Mouse (Mus musculus): ENCODE data around the gene 9530053A07Rik. TPM values are rescaled to one million over a fixed set of nuclear protein-coding genes. Genes with fewer than 3 reads are reported as not detected.
"Not testable (repeated sequence)": the region's sequence is repeated elsewhere in the genome, so short reads cannot be mapped to it uniquely, and the experiment has no call there.

9530053A07Rik gene
- polyA plus RNA-seq (2012; rRNA removed), result 0.99 and 1.0 TPM in 2 replicates

DNA sequence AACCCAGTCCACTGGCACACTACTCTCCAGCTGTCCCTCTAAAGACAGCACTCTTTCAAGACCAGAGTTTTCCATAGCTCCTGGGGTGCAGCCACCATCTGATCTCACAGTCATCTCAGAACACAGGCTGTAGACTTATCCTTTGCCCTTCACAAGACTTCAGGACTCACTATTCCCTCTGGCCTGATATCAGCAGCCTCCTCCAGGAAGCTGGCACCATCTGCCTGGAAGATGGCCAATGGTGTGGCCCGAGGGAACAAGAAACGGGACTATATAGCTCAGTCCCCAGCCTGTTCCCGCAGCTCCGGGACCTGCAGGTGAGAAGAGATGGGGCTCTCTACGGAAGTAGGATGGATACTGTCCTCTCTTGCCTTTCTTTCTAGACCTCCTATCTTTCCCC lies at the start of gene 9530053A07Rik:
Gene 9530053A07Rik (plus strand): TSS at position 301 of the 400 bp plus-strand sequence.
- WGBS, result 89% methylated on average over 5 of the region's 5 CpGs
- Histone ChIP-seq H3K4me1 (replicated peaks; ENCODE audit: control insufficient read depth, insufficient read depth, low read length) (no peaks in the 10 kb centered on the region), H3K27me3 (ENCODE audit: control insufficient read depth, insufficient read depth, low read length) (no peaks in the 10 kb centered on the region), H3K36me3 (ENCODE audit: control insufficient read depth, insufficient read depth, low read length) (no peaks in the 10 kb centered on the region), H3K27ac (ENCODE audit: control insufficient read depth, insufficient read depth, low read length) (no peak within 1 kb of the TSS), H3K4me3 (ENCODE audit: control insufficient read depth, insufficient read depth, low read length) (no peak within 1 kb of the TSS)
- TF ChIP-seq CTCF (IDR thresholded peaks at IDR 0.05; ENCODE audit: borderline replicate concordance, control insufficient read depth, extremely low read depth, insufficient read depth, low read length, poor library complexity) (no peak), POLR2A (IDR thresholded peaks at IDR 0.05; ENCODE audit: control insufficient read depth, extremely low read depth, insufficient read depth, low read length, poor library complexity) (no peak)
- no peak for DNase-seq

DNA sequence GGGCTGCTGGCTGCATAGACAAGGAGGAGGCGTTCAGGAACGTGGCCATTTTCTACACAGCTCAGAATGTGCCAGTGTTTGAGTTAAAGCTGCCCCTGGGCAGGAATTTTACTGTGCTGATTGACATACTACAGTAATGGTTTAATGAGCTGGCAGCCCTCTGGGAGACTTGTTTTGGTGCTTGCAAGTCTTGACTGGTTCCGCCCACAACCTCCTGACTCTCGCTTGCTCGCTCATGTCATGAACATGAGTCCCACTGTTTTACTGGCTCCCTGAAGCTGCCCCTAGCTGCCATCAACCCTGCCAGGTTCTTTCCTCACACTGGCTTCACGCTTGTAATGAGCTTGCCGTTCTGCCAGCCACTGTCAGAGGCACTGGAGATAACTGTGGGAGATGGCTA lies 45.1 kb upstream of the 9530053A07Rik start:
- H3K27ac ChIP-seq (ENCODE audit: control insufficient read depth, insufficient read depth, low read length), result no peak overlapping the region
- no peak overlapping the region for H3K4me3 ChIP-seq (ENCODE audit: control insufficient read depth, insufficient read depth, low read length)
- H3K4me1 ChIP-seq (replicated peaks; ENCODE audit: control insufficient read depth, insufficient read depth, low read length), result no peaks in the 10 kb centered on the region
- WGBS, result 86% methylated on average over 7 of the region's 7 CpGs
- no peaks in the 10 kb centered on the region for H3K36me3 ChIP-seq (ENCODE audit: control insufficient read depth, insufficient read depth, low read length)
- no peaks in the 10 kb centered on the region for H3K27me3 ChIP-seq (ENCODE audit: control insufficient read depth, insufficient read depth, low read length)
- no peak for DNase-seq
- TF ChIP-seq POLR2A (IDR thresholded peaks at IDR 0.05; ENCODE audit: control insufficient read depth, extremely low read depth, insufficient read depth, low read length, poor library complexity) (no peak), CTCF (IDR thresholded peaks at IDR 0.05; ENCODE audit: borderline replicate concordance, control insufficient read depth, extremely low read depth, insufficient read depth, low read length, poor library complexity) (no peak)

DNA sequence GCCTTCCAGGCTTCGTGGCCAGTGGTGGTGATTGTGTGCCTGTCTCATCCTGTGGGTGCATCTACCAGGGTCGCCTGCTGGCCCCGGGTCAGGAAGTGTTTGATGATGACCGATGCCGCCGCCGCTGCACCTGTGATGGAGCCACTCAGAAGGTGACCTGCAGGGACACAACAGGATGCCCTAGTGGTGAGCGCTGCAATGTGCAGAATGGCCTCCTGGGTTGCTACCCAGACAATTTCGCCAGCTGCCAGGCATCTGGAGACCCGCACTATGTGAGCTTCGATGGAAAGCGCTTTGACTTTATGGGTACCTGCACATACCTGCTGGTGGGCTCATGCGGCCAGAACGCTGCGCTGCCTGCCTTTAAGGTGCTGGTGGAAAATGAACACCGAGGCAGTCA lies 43.0 kb upstream of the 9530053A07Rik start:
- 82% methylated on average over 16 of the region's 16 CpGs for WGBS

DNA sequence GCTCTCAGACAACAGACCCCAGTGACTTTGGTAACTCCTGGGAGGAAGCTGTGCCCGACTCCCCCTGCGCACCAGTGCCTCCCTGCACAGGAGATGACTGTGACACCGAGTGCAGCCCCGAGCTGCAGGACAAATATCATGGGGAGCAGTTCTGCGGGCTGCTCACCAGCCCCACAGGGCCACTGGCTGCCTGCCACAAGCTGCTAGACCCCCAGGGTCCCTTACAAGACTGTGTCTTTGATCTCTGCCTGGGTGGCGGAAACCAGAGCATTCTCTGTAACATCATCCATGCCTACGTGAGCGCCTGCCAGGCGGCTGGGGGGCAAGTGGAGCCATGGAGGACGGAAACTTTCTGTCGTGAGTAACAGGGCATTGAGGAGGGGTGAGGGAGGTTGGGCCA lies 35.7 kb upstream of the 9530053A07Rik start:
- no peak for DNase-seq
- 66% methylated on average over 11 of the region's 11 CpGs for WGBS

More for the DNA sequence above, 43.0 kb upstream of the 9530053A07Rik start:
- no peaks in the 10 kb centered on the region for H3K4me1 ChIP-seq (replicated peaks; ENCODE audit: control insufficient read depth, insufficient read depth, low read length)
- TF ChIP-seq POLR2A (IDR thresholded peaks at IDR 0.05; ENCODE audit: control insufficient read depth, extremely low read depth, insufficient read depth, low read length, poor library complexity) (no peak), CTCF (IDR thresholded peaks at IDR 0.05; ENCODE audit: borderline replicate concordance, control insufficient read depth, extremely low read depth, insufficient read depth, low read length, poor library complexity) (no peak)
- DNase-seq, result no peak
- no peak overlapping the region for H3K4me3 ChIP-seq (ENCODE audit: control insufficient read depth, insufficient read depth, low read length)
- no peak overlapping the region for H3K27ac ChIP-seq (ENCODE audit: control insufficient read depth, insufficient read depth, low read length)
- H3K36me3 ChIP-seq (ENCODE audit: control insufficient read depth, insufficient read depth, low read length), result no peaks in the 10 kb centered on the region
- H3K27me3 ChIP-seq (ENCODE audit: control insufficient read depth, insufficient read depth, low read length), result no peaks in the 10 kb centered on the region

DNA sequence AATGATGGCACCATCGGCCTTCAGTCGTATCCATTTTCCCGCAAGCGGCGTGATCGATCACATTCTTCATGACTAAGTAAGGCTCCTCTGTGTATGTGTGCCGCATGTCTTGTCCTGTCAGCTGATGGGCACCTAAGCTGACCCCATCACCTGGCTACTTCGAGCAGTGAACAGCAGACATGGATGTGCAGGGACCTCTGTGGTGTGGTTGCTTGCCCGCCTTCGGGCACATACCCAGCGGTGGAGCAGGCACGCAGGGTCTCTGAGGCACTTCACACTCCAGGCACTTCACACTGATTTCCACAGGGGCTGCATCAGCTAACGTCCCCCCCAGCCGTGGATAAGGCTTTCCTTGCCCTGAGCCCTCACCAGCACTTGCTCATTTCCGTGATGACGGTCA lies 30.2 kb upstream of the 9530053A07Rik start:
- DNase-seq, result no peak
- TF ChIP-seq CTCF (IDR thresholded peaks at IDR 0.05; ENCODE audit: borderline replicate concordance, control insufficient read depth, extremely low read depth, insufficient read depth, low read length, poor library complexity) (no peak), POLR2A (IDR thresholded peaks at IDR 0.05; ENCODE audit: control insufficient read depth, extremely low read depth, insufficient read depth, low read length, poor library complexity) (no peak)
- Histone ChIP-seq H3K36me3 (ENCODE audit: control insufficient read depth, insufficient read depth, low read length) (no peaks in the 10 kb centered on the region), H3K27ac (ENCODE audit: control insufficient read depth, insufficient read depth, low read length) (no peak overlapping the region), H3K4me3 (ENCODE audit: control insufficient read depth, insufficient read depth, low read length) (no peak overlapping the region), H3K4me1 (replicated peaks; ENCODE audit: control insufficient read depth, insufficient read depth, low read length) (no peaks in the 10 kb centered on the region), H3K27me3 (ENCODE audit: control insufficient read depth, insufficient read depth, low read length) (no peaks in the 10 kb centered on the region)
- 96% methylated on average over 16 of the region's 16 CpGs for WGBS

More for the DNA sequence above, 35.7 kb upstream of the 9530053A07Rik start:
- Histone ChIP-seq H3K4me1 (replicated peaks; ENCODE audit: control insufficient read depth, insufficient read depth, low read length) (no peaks in the 10 kb centered on the region), H3K27me3 (ENCODE audit: control insufficient read depth, insufficient read depth, low read length) (no peaks in the 10 kb centered on the region), H3K36me3 (ENCODE audit: control insufficient read depth, insufficient read depth, low read length) (no peaks in the 10 kb centered on the region), H3K4me3 (ENCODE audit: control insufficient read depth, insufficient read depth, low read length) (no peak overlapping the region), H3K27ac (ENCODE audit: control insufficient read depth, insufficient read depth, low read length) (no peak overlapping the region)
- TF ChIP-seq CTCF (IDR thresholded peaks at IDR 0.05; ENCODE audit: borderline replicate concordance, control insufficient read depth, extremely low read depth, insufficient read depth, low read length, poor library complexity) (no peak), POLR2A (IDR thresholded peaks at IDR 0.05; ENCODE audit: control insufficient read depth, extremely low read depth, insufficient read depth, low read length, poor library complexity) (no peak)

DNA sequence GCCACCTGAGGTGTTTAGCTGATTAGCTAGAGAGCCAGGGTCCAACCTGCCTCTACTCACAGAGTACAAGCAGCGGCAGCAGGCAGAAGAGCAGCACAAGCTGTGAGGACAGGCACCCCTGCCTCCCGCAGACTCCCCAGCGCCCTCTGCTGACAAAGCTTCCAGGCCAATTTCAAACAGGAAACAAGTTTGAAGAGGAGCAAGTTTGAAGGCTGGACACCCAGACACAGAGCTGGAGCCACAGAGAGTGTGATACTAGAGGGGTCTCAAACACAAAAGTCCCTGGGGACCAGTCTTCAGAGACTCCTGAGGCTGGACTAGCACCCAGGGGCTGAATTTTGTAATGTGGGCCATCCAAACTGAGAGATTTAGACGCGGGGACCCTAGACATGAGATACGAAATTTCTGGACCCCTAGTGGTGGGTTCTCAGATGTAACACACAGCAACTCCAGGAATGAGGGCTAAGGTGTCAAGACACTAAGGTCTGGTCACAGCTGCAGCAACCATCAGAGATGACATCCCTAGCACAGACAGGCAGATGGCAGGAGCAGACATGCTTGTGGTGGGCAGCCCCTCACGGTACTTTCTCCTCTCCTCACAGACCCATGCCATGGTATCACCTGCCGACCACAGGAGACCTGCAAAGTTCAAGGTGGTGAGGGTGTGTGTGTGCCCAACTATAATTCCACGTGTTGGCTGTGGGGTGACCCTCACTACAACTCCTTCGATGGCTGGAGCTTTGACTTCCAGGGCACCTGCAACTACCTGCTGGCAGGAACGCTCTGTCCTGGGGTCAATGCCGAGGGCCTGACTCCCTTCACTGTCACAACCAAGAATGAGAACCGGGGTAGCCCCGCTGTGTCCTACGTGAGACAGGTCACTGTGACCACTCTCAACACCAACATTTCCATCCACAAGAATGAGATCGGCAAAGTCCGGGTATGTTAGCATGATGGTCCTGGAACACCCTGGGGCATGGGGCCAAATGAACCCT lies 28.4 kb upstream of the 9530053A07Rik start:
- peak; percentile 54 for DNase-seq
- TF ChIP-seq CTCF (IDR thresholded peaks at IDR 0.05; ENCODE audit: borderline replicate concordance, control insufficient read depth, extremely low read depth, insufficient read depth, low read length, poor library complexity) (no peak), POLR2A (IDR thresholded peaks at IDR 0.05; ENCODE audit: control insufficient read depth, extremely low read depth, insufficient read depth, low read length, poor library complexity) (no peak)
- Histone ChIP-seq H3K36me3 (ENCODE audit: control insufficient read depth, insufficient read depth, low read length) (no peaks in the 10 kb centered on the region), H3K4me1 (replicated peaks; ENCODE audit: control insufficient read depth, insufficient read depth, low read length) (no peaks in the 10 kb centered on the region), H3K27me3 (ENCODE audit: control insufficient read depth, insufficient read depth, low read length) (no peaks in the 10 kb centered on the region), H3K27ac (ENCODE audit: control insufficient read depth, insufficient read depth, low read length) (no peak overlapping the region), H3K4me3 (ENCODE audit: control insufficient read depth, insufficient read depth, low read length) (no peak overlapping the region)
- 69% methylated on average over 17 of the region's 17 CpGs for WGBS

DNA sequence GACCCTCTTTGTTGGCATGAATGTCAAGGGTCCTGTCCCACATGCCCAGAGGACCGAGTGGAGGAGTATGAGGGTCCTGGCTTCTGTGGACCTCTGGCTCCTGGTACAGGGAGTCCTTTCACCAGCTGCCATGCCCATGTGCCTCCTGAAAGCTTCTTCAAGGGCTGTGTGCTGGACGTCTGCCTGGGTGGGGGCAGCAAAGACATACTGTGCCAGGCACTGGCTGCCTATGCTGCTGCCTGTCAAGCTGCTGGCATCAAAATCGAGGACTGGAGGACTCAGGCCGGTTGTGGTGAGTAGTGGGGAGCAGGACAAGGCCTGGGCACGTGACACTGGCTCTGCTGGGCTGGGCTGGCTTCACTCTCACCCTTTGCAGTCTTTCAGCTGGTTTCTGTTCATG lies 26.3 kb upstream of the 9530053A07Rik start:
- H3K27me3 ChIP-seq (ENCODE audit: control insufficient read depth, insufficient read depth, low read length); H3K36me3 ChIP-seq (ENCODE audit: control insufficient read depth, insufficient read depth, low read length); H3K27ac ChIP-seq (ENCODE audit: control insufficient read depth, insufficient read depth, low read length); H3K4me1 ChIP-seq (replicated peaks; ENCODE audit: control insufficient read depth, insufficient read depth, low read length); DNase-seq; H3K4me3 ChIP-seq (ENCODE audit: control insufficient read depth, insufficient read depth, low read length): not testable (repeated sequence)
- WGBS, result 49% methylated on average over 5 of the region's 5 CpGs
